Mouse (Mus musculus): ENCODE results near the gene Bclaf1. TPM values are rescaled to one million over a fixed set of nuclear protein-coding genes. Genes with fewer than 3 reads are reported as not detected.

The Bclaf1 gene
- polyA plus RNA-seq, 1 experiment from 2014 or later, result 112 TPM

- no peak for DNase-seq (ENCODE audit: low spot score)
Observed at GRCm38 (mm10) chr10:20314797-20315196, 2.5 kb downstream of the Bclaf1 start.

- no peak for DNase-seq (ENCODE audit: low spot score)
Observed at GRCm38 (mm10) chr10:20317466-20317865, 5.2 kb downstream of the Bclaf1 start.

GRCm38 (mm10) chr10:20326226-20326625 is 14.0 kb downstream of the Bclaf1 start:
- DNase-seq (ENCODE audit: low spot score), result no peak

DNA sequence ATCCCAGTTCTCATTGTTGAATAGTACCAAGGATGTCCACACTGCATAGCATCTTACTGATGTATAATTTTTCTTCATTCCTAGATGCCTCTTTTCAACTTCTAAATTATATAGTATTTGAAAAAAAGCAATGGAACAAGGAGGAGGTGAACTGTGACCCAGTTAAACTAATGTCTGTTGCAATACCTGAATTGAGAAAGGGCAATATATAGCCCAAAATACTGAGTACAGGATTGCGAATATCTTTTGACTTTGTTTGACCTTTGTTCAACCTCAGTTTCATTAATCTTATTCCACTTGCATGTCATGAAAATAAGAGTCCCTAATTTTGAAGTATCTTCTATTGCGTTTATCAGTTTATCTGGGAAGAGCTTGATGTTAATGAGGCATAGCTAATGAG is 19.0 kb downstream of the Bclaf1 start:
- DNase-seq (ENCODE audit: low spot score), result no peak

DNA sequence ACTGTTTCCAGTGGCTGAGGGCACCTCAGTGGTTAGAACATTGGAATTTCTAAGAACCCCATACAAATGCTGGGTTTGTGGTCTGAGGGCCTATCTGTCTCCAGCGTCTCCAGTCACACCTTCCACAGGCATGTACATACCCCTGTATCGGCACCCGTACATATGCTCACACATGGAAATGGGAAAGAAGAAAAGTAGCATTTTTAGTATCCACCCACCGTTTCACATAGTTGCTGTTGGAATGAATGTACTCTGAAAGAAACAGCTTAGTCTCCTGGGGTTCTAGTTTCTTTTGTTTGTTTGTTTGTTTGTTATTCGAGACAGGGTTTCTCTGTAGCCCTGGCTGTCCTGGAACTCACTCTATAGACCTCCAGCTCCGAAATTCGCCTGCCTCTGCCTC is 25.6 kb downstream of the Bclaf1 start:
- DNase-seq (ENCODE audit: low spot score), result no peak

- DNase-seq (ENCODE audit: low spot score), result no peak
Observed at GRCm38 (mm10) chr10:20345736-20346135, 33.5 kb downstream of the Bclaf1 start.

GRCm38 (mm10) chr10:20347285-20348214 is 35.3 kb downstream of the Bclaf1 start, which contains the start of gene Mtfr2:
Mtfr2 (plus strand) TSS chr10:20347770.
- peak; percentile 96 for DNase-seq (ENCODE audit: low spot score)

DNA sequence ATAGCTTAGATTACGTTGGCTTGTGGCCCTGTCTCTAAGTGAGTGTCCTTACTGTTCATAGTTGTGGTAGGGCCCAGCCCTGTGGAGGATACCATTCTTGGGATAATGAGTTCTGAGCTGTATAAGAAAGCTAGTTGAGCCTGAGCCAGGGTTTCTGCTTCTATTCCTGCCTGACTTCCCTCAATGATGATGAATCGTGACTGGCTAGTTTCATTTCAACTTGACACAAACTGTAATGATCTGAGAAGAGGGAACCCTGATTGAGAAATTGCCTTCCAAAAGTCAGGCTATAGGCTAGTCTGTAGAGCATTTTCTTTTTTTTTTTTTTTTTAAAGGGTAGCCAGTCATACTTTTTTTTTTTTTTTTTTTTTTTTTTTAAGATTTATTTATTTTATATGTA is 36.6 kb downstream of the Bclaf1 start:
- no peak for DNase-seq (ENCODE audit: low spot score)

DNA sequence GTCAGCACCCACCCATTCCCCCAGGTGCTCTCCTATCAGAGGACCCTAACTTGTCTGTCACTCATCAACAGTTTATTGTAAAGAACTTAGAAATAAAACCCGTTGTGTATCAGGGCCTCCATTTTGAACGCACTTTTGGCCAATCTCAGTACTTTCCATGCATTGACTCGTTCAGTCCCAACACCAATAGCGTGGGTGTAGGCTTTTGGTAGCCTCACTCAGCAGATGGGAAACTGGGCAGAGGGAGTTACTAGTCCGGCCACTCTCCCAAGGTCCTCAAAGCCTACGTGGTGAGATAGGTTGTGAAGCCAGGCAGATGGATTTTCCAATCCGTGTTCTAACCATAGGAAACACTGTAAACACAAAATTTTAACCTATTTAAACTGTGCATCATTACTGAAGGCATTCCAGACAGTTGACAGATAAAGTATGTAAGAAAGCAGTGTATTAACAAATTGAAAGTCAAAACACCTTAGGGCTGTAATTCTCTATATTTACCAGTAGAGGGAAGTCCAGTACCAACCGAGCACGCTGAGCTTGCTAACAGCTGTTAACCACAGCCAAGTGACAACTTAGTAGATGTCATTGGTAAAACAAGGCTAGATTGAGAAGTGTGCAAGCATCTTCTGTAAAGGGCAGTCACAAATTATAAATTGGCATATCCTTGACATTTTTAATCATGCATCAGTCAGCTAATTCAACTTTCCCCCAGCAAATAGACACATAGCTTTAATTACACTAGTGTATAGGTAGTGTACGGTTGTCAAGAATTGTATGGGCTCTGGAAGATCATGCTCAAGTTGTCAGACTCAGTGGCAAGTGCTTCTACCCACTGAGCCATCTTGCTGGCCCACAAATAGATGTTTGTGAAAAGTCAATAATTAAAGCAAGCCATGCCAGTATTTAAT is 49.5 kb downstream of the Bclaf1 start:
- DNase-seq (ENCODE audit: low spot score), result peak; percentile 61

DNA sequence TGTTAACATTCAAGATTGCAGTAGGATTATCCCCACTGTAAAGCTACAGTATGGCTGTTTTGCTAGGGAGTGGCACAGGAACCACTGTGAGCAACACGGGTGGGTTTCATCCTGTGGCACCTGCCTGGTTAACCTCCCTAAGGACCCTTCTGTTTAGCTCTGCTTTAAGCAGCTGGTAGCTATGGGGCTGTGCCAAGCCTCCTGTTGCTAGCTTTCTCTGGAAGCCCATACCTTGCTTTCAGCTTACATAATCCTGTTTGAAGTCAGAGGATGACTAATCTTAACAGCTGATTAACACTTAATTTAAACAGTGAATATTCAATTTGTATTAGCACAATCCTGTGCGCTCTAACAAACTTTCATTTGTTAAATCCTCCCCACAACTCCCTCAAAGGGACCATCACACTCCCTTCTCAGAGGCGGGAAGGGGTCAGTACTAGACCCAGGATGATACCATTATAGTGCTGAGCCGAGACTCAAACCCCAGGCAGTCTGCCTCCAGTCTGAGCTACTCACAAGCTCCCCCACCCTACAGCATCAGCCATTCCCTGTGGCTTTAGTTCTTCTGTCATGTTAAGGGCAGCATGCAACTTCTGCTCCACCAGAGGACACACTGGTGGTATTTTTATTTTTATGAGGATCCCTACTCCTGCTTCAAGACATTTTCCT is 50.3 kb downstream of the Bclaf1 start:
- no peak for DNase-seq (ENCODE audit: low spot score)

DNA sequence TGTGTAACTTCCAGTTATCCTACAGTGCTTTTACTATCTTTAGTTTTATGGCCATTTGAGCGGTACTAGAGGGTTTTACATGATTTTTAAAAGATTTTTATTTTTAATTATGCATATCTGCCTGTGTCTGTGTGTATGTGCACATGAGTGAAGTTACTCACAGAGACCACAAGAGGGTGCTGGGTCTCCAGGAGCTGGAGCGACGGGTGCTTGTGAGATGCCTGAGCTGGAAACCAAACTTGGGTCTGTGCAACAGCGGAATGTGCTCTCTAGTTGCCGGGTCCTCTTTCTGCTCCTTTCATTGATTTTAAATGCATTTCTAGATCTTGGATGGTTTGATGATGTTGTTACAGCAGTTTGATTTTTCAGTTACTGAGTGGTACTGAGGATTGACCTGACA is 59.8 kb downstream of the Bclaf1 start:
- DNase-seq (ENCODE audit: low spot score), result no peak

DNA sequence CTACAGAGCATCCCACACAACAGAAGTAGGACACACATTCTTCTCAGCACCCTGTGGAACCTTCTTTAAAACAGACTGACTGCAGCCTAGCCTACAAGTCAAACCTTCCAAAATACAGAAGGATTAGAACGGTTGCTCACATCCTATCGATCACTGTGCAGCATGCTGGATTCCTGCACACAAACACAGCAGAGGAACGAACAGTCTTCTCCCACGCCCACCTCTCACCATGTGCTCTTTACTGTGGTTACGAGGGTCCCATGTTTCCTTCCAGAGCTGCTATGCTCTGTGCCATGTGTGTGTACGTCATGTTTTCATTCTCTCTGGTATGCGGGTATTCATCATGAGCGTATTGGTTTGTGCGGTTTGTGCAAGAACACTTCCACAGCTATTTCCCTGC is 65.4 kb downstream of the Bclaf1 start:
- no peak for DNase-seq (ENCODE audit: low spot score)

DNA sequence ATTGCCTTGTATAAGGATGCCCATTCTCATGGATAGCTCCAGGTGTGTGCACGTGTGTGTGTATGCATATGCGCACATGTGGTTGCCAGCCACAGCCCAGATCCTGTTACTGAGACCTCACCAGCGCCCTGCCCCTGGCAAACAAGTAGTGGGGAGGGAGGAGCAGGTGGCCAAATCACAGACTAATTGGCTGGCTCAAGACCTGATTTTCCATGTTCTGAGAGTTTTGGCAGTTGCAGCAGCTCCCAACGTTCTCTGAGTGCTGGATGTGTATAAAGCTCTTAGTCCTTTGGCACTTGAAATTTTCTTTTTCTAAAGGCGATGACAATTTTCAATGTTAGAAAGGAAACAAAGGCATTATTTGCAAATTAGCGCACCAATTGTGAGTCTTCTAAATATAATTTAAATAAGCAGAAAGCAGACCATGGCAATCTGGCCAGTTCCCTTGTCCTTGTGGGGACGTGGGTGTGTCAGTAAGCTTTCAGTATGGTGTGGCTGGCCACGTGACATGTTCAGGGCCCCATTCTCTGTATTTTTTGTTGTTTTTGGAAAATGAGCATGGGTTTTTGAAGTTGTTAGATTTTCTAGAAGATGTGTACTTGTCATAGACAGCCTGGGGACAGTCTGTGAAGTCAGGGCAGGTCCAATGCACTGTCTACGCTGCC is 66.9 kb downstream of the Bclaf1 start:
- no peak for DNase-seq (ENCODE audit: low spot score)

DNA sequence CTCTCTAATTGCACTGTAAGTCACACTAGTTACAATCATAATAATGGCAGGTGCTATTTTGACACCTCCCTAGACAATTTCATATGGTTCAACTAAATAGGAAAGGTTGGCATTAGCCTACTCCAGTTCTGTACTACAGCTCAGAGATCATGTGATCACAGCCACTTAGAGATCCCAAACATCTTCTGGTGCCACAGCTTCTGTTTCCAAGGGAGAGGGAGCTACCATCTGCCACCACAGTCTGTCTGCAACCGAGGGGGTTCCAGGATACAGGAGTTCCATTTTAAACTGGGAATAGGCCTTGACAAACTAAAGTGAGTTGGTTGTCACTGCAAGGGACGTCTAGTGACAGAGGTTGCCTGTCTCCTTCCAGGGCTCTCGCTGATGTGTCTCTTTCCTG is 68.5 kb downstream of the Bclaf1 start:
- no peak for DNase-seq (ENCODE audit: low spot score)

- no peak for DNase-seq (ENCODE audit: low spot score)
Observed at GRCm38 (mm10) chr10:20381352-20381751, 69.1 kb downstream of the Bclaf1 start.

DNA sequence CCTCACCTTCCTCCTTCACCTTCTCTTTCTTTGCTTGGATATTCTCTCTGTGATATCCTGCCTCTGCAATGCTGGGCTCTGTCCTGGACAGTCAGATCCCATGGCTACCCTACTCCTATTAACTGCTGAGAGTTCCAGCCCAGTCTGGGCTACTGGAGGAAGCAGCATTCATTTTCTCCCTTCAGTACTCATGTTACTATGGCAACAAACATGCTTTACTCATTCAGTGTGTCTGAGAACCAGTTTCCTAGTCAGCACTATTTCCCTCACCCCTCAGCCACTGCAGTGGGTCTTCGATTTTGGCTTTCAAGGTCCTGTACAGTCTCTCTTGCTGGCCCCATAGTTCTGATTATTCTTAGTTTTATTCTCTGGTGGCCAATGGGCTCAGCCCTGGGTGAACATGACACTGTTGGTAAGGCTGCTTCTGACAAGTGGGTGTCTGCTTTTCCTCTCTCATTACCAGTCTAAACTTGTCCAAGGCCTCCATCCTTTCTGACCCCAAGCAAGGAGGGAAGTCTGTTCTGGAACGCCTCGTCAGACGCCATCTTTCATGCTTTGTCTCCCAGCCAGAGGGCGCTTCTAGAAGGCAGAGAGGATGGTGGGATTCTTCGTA is 70.6 kb downstream of the Bclaf1 start:
- no peak for DNase-seq (ENCODE audit: low spot score)

DNA sequence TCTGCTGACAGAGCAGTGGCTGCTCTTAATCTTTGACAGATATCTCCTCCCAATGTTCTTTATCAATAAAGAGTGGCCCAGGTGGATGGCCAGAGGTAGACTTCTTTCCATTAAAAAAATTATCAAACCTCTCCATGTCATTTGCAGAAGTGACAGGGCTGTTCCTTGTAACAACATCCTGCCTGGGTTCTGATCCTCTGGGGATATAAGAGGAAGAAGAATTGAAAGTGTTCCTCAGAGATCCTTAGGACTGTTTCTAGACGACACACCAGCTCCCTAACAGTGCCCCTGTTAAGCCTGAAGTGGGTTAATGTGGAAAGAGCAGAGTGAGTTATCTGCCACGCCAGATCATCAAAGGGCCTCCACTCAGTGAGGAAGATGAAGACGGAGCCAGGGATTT is 78.3 kb downstream of the Bclaf1 start:
- no peak for DNase-seq (ENCODE audit: low spot score)

Measured in thymus, postnatal 0 days (tissue).